Mouse (Mus musculus) small intestine, adult 2 months (tissue): Measurements from ENCODE around the gene Gm13275. TPM values are rescaled to one million over a fixed set of nuclear protein-coding genes. Genes with fewer than 3 reads are reported as not detected.
"Not testable (repeated sequence)": the region's sequence is repeated elsewhere in the genome, so short reads cannot be mapped to it uniquely, and the experiment has no call there.

Experiments used
- H3K27ac ChIP-seq: fragments of 200-500 bp; 2 replicates; pipeline ENCODE4 v1.5.1; 2012; ENCODE audit warnings: low read depth, low read length, control low read depth, inconsistent platforms; ENCODE audit not compliant: insufficient read depth
- H3K27me3 ChIP-seq: fragments of 200-500 bp; 2 replicates; pipeline ENCODE4 v1.6.1; 2012; ENCODE audit warnings: mild to moderate bottlenecking, moderate library complexity, low read length, inconsistent platforms; ENCODE audit not compliant: control insufficient read depth, insufficient read depth
- H3K36me3 ChIP-seq: fragments of 200-500 bp; 2 replicates; pipeline ENCODE4 v1.6.1; 2012; ENCODE audit warnings: mild to moderate bottlenecking, low read length, control low read depth, inconsistent platforms; ENCODE audit not compliant: control insufficient read depth, insufficient read depth
- H3K4me1 ChIP-seq: fragments of 200-500 bp; 2 replicates; pipeline ENCODE4 v1.6.1; 2012; ENCODE audit warnings: low read length, inconsistent platforms, mixed read lengths; ENCODE audit not compliant: control insufficient read depth, insufficient read depth, insufficient read length
- H3K4me3 ChIP-seq: fragments of 200-500 bp; 2 replicates; pipeline ENCODE4 v1.5.1; 2012; ENCODE audit warnings: low read depth, mild to moderate bottlenecking, control low read depth, inconsistent platforms, low read length, moderate library complexity
- CTCF ChIP-seq: fragments of 200-500 bp; IDR thresholded peaks from 2 replicates; pipeline ENCODE4 v1.5.1; 2012; ENCODE audit warnings: low read depth, mild to moderate bottlenecking, control low read depth, inconsistent platforms, low read length, moderate library complexity, mixed read lengths; ENCODE audit not compliant: insufficient replicate concordance, insufficient read length; ENCODE audit errors: extremely low read depth
- POLR2A ChIP-seq: fragments of 200-500 bp; IDR thresholded peaks from 2 replicates; pipeline ENCODE4 v1.6.1; 2012; ENCODE audit warnings: low read depth, mild to moderate bottlenecking, control low read depth, inconsistent platforms, low read length, moderate library complexity
- WGBS: fragments of 180-500 bp; shearing (Covaris S2); methylation state at CpG from one replicate; pipeline ENCODE4 v1.1.7; 2018; 5-methylcytosine and 5-hydroxymethylcytosine counted together
- polyA plus RNA-seq: library from polyadenylated mRNA; depleted of rRNA; stranded (reverse); fragments of >200 nt; gene quantifications from 2 replicates; pipeline ENCODE4 v1.2.3, GENCODE M21; 2012; rRNA removed

Gm13275 gene
- polyA plus RNA-seq, 1 experiment, result not detected

DNA sequence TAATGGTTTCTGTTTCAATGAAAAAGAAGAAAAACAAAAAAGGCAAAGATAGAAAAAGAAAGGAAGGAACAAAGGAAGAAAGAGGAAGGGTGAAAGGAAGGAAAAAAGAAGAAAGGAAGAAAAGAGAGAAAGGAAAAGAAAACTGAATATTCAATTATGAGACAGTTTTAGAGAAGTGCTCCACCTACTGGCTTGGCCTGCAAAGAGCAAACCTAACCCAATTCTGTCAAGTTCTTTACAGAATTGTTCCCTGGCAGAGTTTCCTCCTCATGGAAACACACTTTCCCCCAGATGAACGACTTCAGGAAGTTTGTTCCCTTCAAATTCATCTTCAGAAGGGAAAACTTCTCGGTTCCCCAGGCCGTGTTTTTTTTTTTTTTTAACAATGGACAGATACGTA lies 28.7 kb downstream of the Gm13275 start:
- H3K4me3 ChIP-seq, result no peak overlapping the region
- TF ChIP-seq POLR2A (no peak), CTCF (no peak)
- H3K27me3 ChIP-seq, result no peaks in the 10 kb centered on the region; the same call in 1 of the 2 replicates
- 27% methylated on average over 4 of the region's 4 CpGs for WGBS
- H3K36me3 ChIP-seq, result no peaks in the 10 kb centered on the region
- H3K4me1 ChIP-seq, result no peaks in the 10 kb centered on the region
- no peak overlapping the region for H3K27ac ChIP-seq

DNA sequence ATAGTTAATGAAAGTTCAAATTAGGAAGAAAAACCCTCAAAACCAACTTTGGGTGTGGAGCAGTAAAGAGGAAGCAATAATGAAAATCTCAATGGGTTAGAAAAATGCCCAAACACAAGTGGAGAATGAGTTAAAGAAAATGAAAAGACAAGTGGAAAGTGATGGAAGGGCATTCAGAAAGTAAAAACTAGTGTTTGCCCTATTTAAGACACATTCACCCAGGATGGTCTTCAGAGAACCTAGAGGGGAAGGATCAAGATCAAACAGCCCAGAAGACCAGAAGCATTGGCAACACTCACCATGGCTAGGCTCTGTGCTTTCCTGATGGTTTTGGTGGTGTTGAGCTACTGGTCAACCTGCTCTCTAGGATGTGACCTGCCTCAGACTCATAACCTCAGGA lies 32.8 kb downstream of the Gm13275 start, which contains the start of gene Ifna6:
Ifna6 (plus strand) TSS at position 301 of the 400 bp plus-strand sequence.
- H3K36me3 ChIP-seq, H3K4me1 ChIP-seq, H3K27me3 ChIP-seq, H3K27ac ChIP-seq, H3K4me3 ChIP-seq: not testable (repeated sequence)

DNA sequence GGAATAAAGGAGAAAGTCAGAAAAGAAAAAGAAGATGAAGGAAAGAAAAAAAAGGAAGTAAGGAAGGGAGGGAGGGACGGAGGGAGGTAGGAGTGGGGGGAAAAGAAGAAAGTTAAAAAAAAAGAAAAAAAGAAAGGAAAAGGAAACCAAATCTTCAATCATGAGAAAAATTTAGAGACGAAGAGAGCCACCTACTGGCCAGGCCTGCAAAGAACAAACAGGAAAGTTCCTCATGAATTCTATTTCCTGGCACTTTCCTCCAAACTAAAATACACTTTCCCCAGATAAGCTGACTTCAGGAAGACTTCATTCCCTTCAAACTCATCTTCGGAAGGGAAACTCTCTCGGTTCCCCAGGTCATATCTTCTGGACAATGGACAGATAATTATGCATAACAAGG lies 36.2 kb downstream of the Gm13275 start:
- Histone ChIP-seq H3K4me1 (no peaks in the 10 kb centered on the region), H3K36me3 (no peaks in the 10 kb centered on the region), H3K27me3 (no peaks in the 10 kb centered on the region), H3K4me3 (no peak overlapping the region), H3K27ac (no peak overlapping the region)
- WGBS, result 22% methylated on average over 4 of the region's 4 CpGs
- TF ChIP-seq CTCF (no peak), POLR2A (no peak)

DNA sequence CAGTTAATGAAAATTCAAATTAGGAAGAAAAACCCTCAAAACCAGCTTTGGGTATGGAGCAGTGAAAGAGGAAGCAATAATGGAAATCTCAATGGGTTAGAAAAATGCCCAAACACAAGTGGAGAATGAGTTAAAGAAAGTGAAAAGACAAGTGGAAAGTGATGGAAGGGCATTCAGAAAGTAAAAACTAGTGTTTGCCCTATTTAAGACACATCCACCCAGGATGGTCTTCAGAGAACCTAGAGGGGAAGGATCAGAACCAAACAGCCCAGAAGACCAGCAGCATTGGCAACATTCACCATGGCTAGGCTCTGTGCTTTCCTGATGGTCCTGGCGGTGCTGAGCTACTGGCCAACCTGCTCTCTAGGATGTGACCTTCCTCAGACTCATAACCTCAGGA lies 40.9 kb downstream of the Gm13275 start, which contains the start of gene Ifna5:
Ifna5 (plus strand) TSS at position 301 of the 400 bp plus-strand sequence.
- not testable (repeated sequence) for H3K27me3 ChIP-seq, H3K4me3 ChIP-seq, H3K27ac ChIP-seq, H3K4me1 ChIP-seq, H3K36me3 ChIP-seq
- 71% methylated on average over 1 of the region's 1 CpGs for WGBS

DNA sequence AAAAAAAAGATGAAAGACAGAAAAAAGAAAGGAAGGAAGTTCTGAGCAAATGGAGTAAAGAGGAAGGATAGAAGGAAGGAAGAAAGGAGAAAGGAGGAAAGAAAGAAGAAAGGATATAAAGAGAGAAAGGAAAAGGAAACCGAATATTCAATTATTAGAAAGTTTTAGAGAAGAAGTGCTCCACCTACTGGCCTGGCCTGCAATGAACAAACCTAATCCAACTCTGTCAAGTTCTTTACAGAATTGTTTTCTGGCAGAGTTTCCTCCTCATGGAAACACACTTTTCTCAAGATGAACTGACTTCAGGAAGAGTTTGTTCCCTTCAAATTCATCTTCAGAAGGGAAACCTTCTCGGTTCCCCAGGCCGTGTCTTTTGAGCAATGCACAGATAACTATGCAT lies 44.5 kb downstream of the Gm13275 start:
- WGBS, result 35% methylated on average over 3 of the region's 3 CpGs
- Histone ChIP-seq H3K36me3 (no peaks in the 10 kb centered on the region), H3K27ac (no peak overlapping the region), H3K4me3 (no peak overlapping the region), H3K4me1 (0 out of 2 replicates have a peak, but pooled peaks cover 2% of the 10 kb centered on the region), H3K27me3 (peaks cover 3% of the 10 kb centered on the region; the same call in 1 of the 2 replicates)
- TF ChIP-seq POLR2A (no peak), CTCF (no peak)

DNA sequence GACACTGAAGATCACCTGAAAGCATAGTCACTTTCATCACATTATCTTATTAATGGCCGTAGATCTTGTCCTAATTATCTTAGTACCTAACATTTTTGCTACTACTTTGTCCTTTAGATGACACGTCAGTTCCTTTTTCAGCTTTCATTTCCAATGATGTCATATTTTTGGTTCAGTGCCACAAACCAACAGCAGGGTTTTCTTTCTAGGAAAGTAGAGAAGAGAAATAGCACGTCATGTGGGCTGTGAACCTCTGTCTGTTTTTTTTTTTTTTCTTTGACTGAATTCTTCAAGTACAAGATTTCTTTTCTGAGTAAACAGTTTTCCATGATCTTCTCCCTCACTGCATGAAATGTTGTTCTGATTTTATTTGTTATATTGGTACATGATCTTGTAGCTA lies 45.8 kb downstream of the Gm13275 start:
- H3K4me3 ChIP-seq, result no peak overlapping the region
- peaks cover 3% of the 10 kb centered on the region; the same call in 1 of the 2 replicates for H3K27me3 ChIP-seq
- H3K36me3 ChIP-seq, result no peaks in the 10 kb centered on the region
- 0 out of 2 replicates have a peak, but pooled peaks cover 2% of the 10 kb centered on the region for H3K4me1 ChIP-seq
- no peak overlapping the region for H3K27ac ChIP-seq
- WGBS, result 59% methylated on average over 3 of the region's 3 CpGs
- TF ChIP-seq CTCF (no peak), POLR2A (no peak)

DNA sequence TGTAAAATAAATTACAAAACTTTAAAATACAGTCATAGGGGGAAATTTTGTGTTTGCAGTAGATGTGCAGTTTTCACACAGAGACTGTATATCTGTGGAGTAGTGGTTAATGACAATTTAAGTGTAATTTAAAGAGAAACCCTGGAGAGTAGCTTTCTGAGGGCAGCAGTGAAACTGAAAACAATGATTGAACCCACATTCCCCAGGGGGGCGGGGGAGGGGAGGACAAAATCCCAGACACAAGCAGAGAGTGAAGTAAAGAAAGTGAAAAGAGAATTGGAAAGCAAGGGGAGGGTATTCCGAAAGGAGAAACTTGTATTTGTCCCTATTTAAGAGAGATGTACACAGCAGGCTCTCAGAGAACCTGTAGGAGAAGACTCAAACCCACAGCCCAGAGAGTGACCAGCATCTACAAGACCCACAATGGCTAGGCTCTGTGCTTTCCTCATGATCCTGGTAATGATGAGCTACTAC lies 47.2 kb downstream of the Gm13275 start, which contains the start of gene Ifna4:
Ifna4 (plus strand) TSS at position 424 of the 474 bp plus-strand sequence.
- no peak within 1 kb of the TSS for H3K27ac ChIP-seq
- H3K4me1 ChIP-seq, result 0 out of 2 replicates have a peak, but pooled peaks cover 2% of the 10 kb centered on the region
- TF ChIP-seq POLR2A (no peak), CTCF (no peak)
- WGBS, result 61% methylated on average over 2 of the region's 2 CpGs
- H3K36me3 ChIP-seq, result no peaks in the 10 kb centered on the region
- H3K4me3 ChIP-seq, result no peak within 1 kb of the TSS
- peaks cover 3% of the 10 kb centered on the region; the same call in 1 of the 2 replicates for H3K27me3 ChIP-seq

Other genes with a start within 250 kb of the Gm13275 start
- not detected in 2 replicates for gene Ifna15, start 236.2 kb upstream of the Gm13275 start, polyA plus RNA-seq
- not detected in 2 replicates for gene Ifna14, start 222.7 kb upstream of the Gm13275 start, polyA plus RNA-seq
- gene Ifna9, start 202.1 kb upstream of the Gm13275 start, polyA plus RNA-seq, result not detected in 2 replicates
- not detected in 2 replicates for gene Ifna12, start 191.1 kb upstream of the Gm13275 start, polyA plus RNA-seq
- not detected in 2 replicates for gene C87499, start 160.1 kb upstream of the Gm13275 start, polyA plus RNA-seq
- gene Ifna13, start 150.0 kb upstream of the Gm13275 start, polyA plus RNA-seq, result not detected in 2 replicates
- not detected in 2 replicates for gene Ifna16, start 117.6 kb upstream of the Gm13275 start, polyA plus RNA-seq
- gene Ifna2, start 110.6 kb upstream of the Gm13275 start, polyA plus RNA-seq, result not detected in 2 replicates
- not detected in 2 replicates for gene Ifnab, start 103.1 kb upstream of the Gm13275 start, polyA plus RNA-seq
- 0.68 TPM in 1 of 2 replicates, not detected in the other for gene Gm26566, start 72.7 kb upstream of the Gm13275 start, polyA plus RNA-seq
- gene Klhl9, start 72.0 kb upstream of the Gm13275 start, polyA plus RNA-seq, result 6.5 and 11.3 TPM in 2 replicates
- gene Gm13271, start 39.6 kb upstream of the Gm13275 start, polyA plus RNA-seq, result not detected in 2 replicates
- 0.08 TPM in 2 replicates for gene Gm13283, start 34.4 kb upstream of the Gm13275 start, polyA plus RNA-seq
- not detected in 2 replicates for gene Gm13290, start 20.7 kb upstream of the Gm13275 start, polyA plus RNA-seq
- gene Gm13289, start 17.6 kb upstream of the Gm13275 start, polyA plus RNA-seq, result not detected in 2 replicates
- gene Gm13272, start 14.6 kb upstream of the Gm13275 start, polyA plus RNA-seq, result not detected in 2 replicates
- gene Ifnz, start 12.4 kb upstream of the Gm13275 start, polyA plus RNA-seq, result not detected in 2 replicates
- not detected in 2 replicates for gene Gm13276, start 8.8 kb upstream of the Gm13275 start, polyA plus RNA-seq
- not detected in 2 replicates for gene Gm13277, start 5.9 kb upstream of the Gm13275 start, polyA plus RNA-seq
- not detected in 2 replicates for gene Gm13278, start 2.9 kb upstream of the Gm13275 start, polyA plus RNA-seq
- gene Gm13279, start 2.9 kb downstream of the Gm13275 start, polyA plus RNA-seq, result not detected in 2 replicates
- not detected in 2 replicates for gene Gm13285, start 5.2 kb downstream of the Gm13275 start, polyA plus RNA-seq
- gene Gm13287, start 8.8 kb downstream of the Gm13275 start, polyA plus RNA-seq, result not detected in 2 replicates
- not detected in 2 replicates for gene Gm13288, start 11.0 kb downstream of the Gm13275 start, polyA plus RNA-seq
- not detected in 2 replicates for gene Ifna7, start 21.7 kb downstream of the Gm13275 start, polyA plus RNA-seq
- not detected in 2 replicates for gene Ifna11, start 25.5 kb downstream of the Gm13275 start, polyA plus RNA-seq
- gene Ifna6, start 32.9 kb downstream of the Gm13275 start, polyA plus RNA-seq, result not detected in 2 replicates
- gene Ifna5, start 41.0 kb downstream of the Gm13275 start, polyA plus RNA-seq, result not detected in 2 replicates
- not detected in 2 replicates for gene Ifna4, start 47.4 kb downstream of the Gm13275 start, polyA plus RNA-seq
- gene Ifna1, start 55.6 kb downstream of the Gm13275 start, polyA plus RNA-seq, result not detected in 2 replicates
- gene Ifne, start 85.7 kb downstream of the Gm13275 start, polyA plus RNA-seq, result 0.42 TPM in 1 of 2 replicates, not detected in the other